ENCODE assay signal across 8 mouse cellular contexts in genomic region chr2:92458481-92458880, GRCm38 (mm10). TPM values are rescaled to one million over a fixed set of nuclear protein-coding genes. Genes with fewer than 3 reads are reported as not detected.
DNase-seq lines count a peak whose midpoint lies in the region; ATAC-seq and TF ChIP-seq lines count a peak whose summit lies in the region.

No protein-coding gene starts in this region.

- peaks cover 13% of the 10 kb centered on the region for H3K36me3 ChIP-seq in kidney, embryonic 14.5 days (ENCODE audit: control insufficient read depth, insufficient read depth, low read length)
- 0 out of 2 replicates have a peak, but pooled peaks cover 6% of the 10 kb centered on the region for H3K36me3 ChIP-seq in hindbrain, embryonic 16.5 days (ENCODE audit: control insufficient read depth, insufficient read depth, low read length)
- peaks cover 9% of the 10 kb centered on the region for H3K36me3 ChIP-seq in midbrain, embryonic 16.5 days (ENCODE audit: control insufficient read depth, insufficient read depth, low read length)

- ATAC-seq in kidney, embryonic 14.5 days (ENCODE audit: low FRiP score, low TSS enrichment): no peak
- no peak for ATAC-seq in hindbrain, embryonic 16.5 days
- no peak for ATAC-seq in midbrain, embryonic 16.5 days

- H3K4me3 ChIP-seq in kidney, embryonic 14.5 days (ENCODE audit: low read length): peak overlapping the region; percentile 84
- H3K4me3 ChIP-seq in bone marrow, adult 2 months (replicated peaks; ENCODE audit: control insufficient read depth, low read depth, low read length): peak overlapping the region; percentile 99
- H3K4me3 ChIP-seq in hindbrain, embryonic 16.5 days (ENCODE audit: low read length): peak overlapping the region; percentile 54
- peak overlapping the region; percentile 85 for H3K4me3 ChIP-seq in midbrain, embryonic 16.5 days (ENCODE audit: low read depth, low read length)

- H3K4me2 ChIP-seq in kidney, embryonic 14.5 days (replicated peaks; ENCODE audit: low read depth, low read length): peak overlapping the region; percentile 94
- peak overlapping the region; percentile 95 for H3K4me2 ChIP-seq in hindbrain, embryonic 16.5 days (ENCODE audit: low read length)
- peak overlapping the region; percentile 97 for H3K4me2 ChIP-seq in midbrain, embryonic 16.5 days (ENCODE audit: low read length)

- H3K27ac ChIP-seq in kidney, embryonic 14.5 days (ENCODE audit: low read depth, low read length): no peak overlapping the region
- H3K27ac ChIP-seq in bone marrow, adult 2 months (ENCODE audit: control insufficient read depth, insufficient read depth, low read depth, low read length, poor library complexity): no peak overlapping the region
- no peak overlapping the region for H3K27ac ChIP-seq in hindbrain, embryonic 16.5 days (ENCODE audit: low read depth, low read length)
- H3K27ac ChIP-seq in midbrain, embryonic 16.5 days (ENCODE audit: low read length): no peak overlapping the region

- no peak for TF ChIP-seq POLR2A in bone marrow, adult 2 months (IDR thresholded peaks at IDR 0.05; ENCODE audit: borderline replicate concordance, control insufficient read depth, low read depth, low read length)

- no peak for DNase-seq in kidney, postnatal 4 days
- DNase-seq in cerebellum, postnatal 4 days (ENCODE audit: low spot score in 2 of 2): no peak
- no peak for DNase-seq in layer of hippocampus, adult 18-20 months (ENCODE audit: low spot score in 2 of 2)
- no peak for DNase-seq in urinary bladder, adult 18-20 months (ENCODE audit: low spot score in 2 of 2)

- H3K4me1 ChIP-seq in kidney, embryonic 14.5 days (ENCODE audit: control insufficient read depth, insufficient read depth, low read length): peaks cover 28% of the 10 kb centered on the region
- peaks cover 11% of the 10 kb centered on the region for H3K4me1 ChIP-seq in bone marrow, adult 2 months (ENCODE audit: control insufficient read depth, insufficient read depth, low read length)
- peaks cover 41% of the 10 kb centered on the region for H3K4me1 ChIP-seq in hindbrain, embryonic 16.5 days (ENCODE audit: control insufficient read depth, insufficient read depth, low read depth, low read length)
- H3K4me1 ChIP-seq in midbrain, embryonic 16.5 days (ENCODE audit: control insufficient read depth, insufficient read depth, low read length): peaks cover 40% of the 10 kb centered on the region

- peaks cover 6% of the 10 kb centered on the region; the same call in 1 of the 2 replicates for H3K27me3 ChIP-seq in kidney, embryonic 14.5 days (ENCODE audit: control insufficient read depth, insufficient read depth, low read length)
- no peaks in the 10 kb centered on the region for H3K27me3 ChIP-seq in hindbrain, embryonic 16.5 days (replicated peaks; ENCODE audit: control insufficient read depth, insufficient read depth, low read length)
- H3K27me3 ChIP-seq in midbrain, embryonic 16.5 days (ENCODE audit: control insufficient read depth, insufficient read depth, low read depth, low read length): no peaks in the 10 kb centered on the region

- 67% methylated on average over 13 of the region's 13 CpGs for WGBS in kidney, embryonic 14.5 days
- 17% methylated on average over 13 of the region's 13 CpGs for WGBS in bone marrow, adult 2 months
- WGBS in hindbrain, embryonic 16.5 days: 64% methylated on average over 13 of the region's 13 CpGs
- WGBS in midbrain, embryonic 16.5 days: 72% methylated on average over 13 of the region's 13 CpGs

- H3K9me3 ChIP-seq in kidney, embryonic 14.5 days (ENCODE audit: control insufficient read depth, low read length): no peaks in the 10 kb centered on the region
- no peaks in the 10 kb centered on the region for H3K9me3 ChIP-seq in hindbrain, embryonic 16.5 days (ENCODE audit: control insufficient read depth, low read length)
- H3K9me3 ChIP-seq in midbrain, embryonic 16.5 days (replicated peaks; ENCODE audit: control insufficient read depth, low read length, poor library complexity, severe bottlenecking): no peaks in the 10 kb centered on the region

- H3K9ac ChIP-seq in kidney, embryonic 14.5 days (ENCODE audit: low read depth, low read length): peak overlapping the region; percentile 71
- H3K9ac ChIP-seq in hindbrain, embryonic 16.5 days (ENCODE audit: low read depth, low read length): peak overlapping the region; percentile 54
- H3K9ac ChIP-seq in midbrain, embryonic 16.5 days (ENCODE audit: low read depth, low read length): peak overlapping the region; percentile 77

- TF ChIP-seq CTCF in bone marrow, adult 2 months (IDR thresholded peaks at IDR 0.05; ENCODE audit: control insufficient read depth, insufficient read depth, low read length): no peak

RNA-seq across cellular contexts. Expression of gene Slc35c1, which starts 1.9 kb away (rescaled TPM):
- 6.9 and 13.6 TPM in 2 replicates for polyA plus RNA-seq in kidney, embryonic 14.5 days (2014; fragmentation: Nextera tagmentation; extraction: Ambion mirVana)
- 8.6 and 18.5 TPM in 2 replicates for polyA plus RNA-seq in bone marrow, adult 2 months (2011; ENCODE audit: insufficient read depth, insufficient read length, low replicate concordance, missing spikeins)
- 18.9 and 20.7 TPM in 2 replicates for polyA plus RNA-seq in hindbrain, embryonic 16.5 days (2015; fragmentation: Nextera tagmentation; extraction: Ambion mirVana)
- polyA plus RNA-seq in midbrain, embryonic 16.5 days (2015; fragmentation: Nextera tagmentation; extraction: Ambion mirVana): 16.1 and 17.9 TPM in 2 replicates
- total RNA-seq in layer of hippocampus, adult 18-20 months (2021): 10 to 100 TPM; 13.6 to 14.1 TPM

RNA-seq across cellular contexts. Expression of gene Cry2, which starts 24.6 kb away (rescaled TPM):
- 13.8 and 21.3 TPM in 2 replicates for polyA plus RNA-seq in kidney, embryonic 14.5 days (2014; fragmentation: Nextera tagmentation; extraction: Ambion mirVana)
- polyA plus RNA-seq in bone marrow, adult 2 months (2011; ENCODE audit: insufficient read depth, insufficient read length, low replicate concordance, missing spikeins): 4.8 and 8.0 TPM in 2 replicates
- 51.4 and 53.2 TPM in 2 replicates for polyA plus RNA-seq in hindbrain, embryonic 16.5 days (2015; fragmentation: Nextera tagmentation; extraction: Ambion mirVana)
- polyA plus RNA-seq in midbrain, embryonic 16.5 days (2015; fragmentation: Nextera tagmentation; extraction: Ambion mirVana): 51.6 and 53.4 TPM in 2 replicates
- 100 to 1,000 TPM in 1 of 2 experiments, 10 to 100 TPM in 1; 99.0 to 111 TPM for total RNA-seq in layer of hippocampus, adult 18-20 months (2021)

RNA-seq across cellular contexts. Expression of gene Mapk8ip1, which starts 57.4 kb away (rescaled TPM):
- polyA plus RNA-seq in kidney, embryonic 14.5 days (2014; fragmentation: Nextera tagmentation; extraction: Ambion mirVana): 15.6 and 20.8 TPM in 2 replicates
- 0.45 and 2.0 TPM in 2 replicates for polyA plus RNA-seq in bone marrow, adult 2 months (2011; ENCODE audit: insufficient read depth, insufficient read length, low replicate concordance, missing spikeins)
- polyA plus RNA-seq in hindbrain, embryonic 16.5 days (2015; fragmentation: Nextera tagmentation; extraction: Ambion mirVana): 112 and 130 TPM in 2 replicates
- polyA plus RNA-seq in midbrain, embryonic 16.5 days (2015; fragmentation: Nextera tagmentation; extraction: Ambion mirVana): 126 and 129 TPM in 2 replicates
- total RNA-seq in layer of hippocampus, adult 18-20 months (2021): 100 to 1,000 TPM; 350 to 365 TPM
